Mouse (Mus musculus): Measurements from ENCODE around the gene Neurl3.

- TF ChIP-seq CTCF (IDR thresholded peaks at IDR 0.05): no peak
- TF ChIP-seq POLR2A (IDR thresholded peaks at IDR 0.05; ENCODE audit: insufficient read depth, low read depth, low read length): no peak
Observed at GRCm38 (mm10) chr1:36233218-36233617, 41.3 kb downstream of the Neurl3 start.
